Mouse (Mus musculus): ENCODE data around the gene Mcl1.
"Not testable (repeated sequence)": the region's sequence is repeated elsewhere in the genome, so short reads cannot be mapped to it uniquely, and the experiment has no call there.

Mcl1 gene

GRCm38 (mm10) chr3:95664940-95665352 lies 6.4 kb downstream of the Mcl1 start:
- ATAC-seq (ENCODE audit: insufficient number of reproducible peaks, low FRiP score, low TSS enrichment) = no peak

GRCm38 (mm10) chr3:95666124-95666844 lies 7.7 kb downstream of the Mcl1 start:
- ATAC-seq (ENCODE audit: insufficient number of reproducible peaks, low FRiP score, low TSS enrichment) = no peak

DNA sequence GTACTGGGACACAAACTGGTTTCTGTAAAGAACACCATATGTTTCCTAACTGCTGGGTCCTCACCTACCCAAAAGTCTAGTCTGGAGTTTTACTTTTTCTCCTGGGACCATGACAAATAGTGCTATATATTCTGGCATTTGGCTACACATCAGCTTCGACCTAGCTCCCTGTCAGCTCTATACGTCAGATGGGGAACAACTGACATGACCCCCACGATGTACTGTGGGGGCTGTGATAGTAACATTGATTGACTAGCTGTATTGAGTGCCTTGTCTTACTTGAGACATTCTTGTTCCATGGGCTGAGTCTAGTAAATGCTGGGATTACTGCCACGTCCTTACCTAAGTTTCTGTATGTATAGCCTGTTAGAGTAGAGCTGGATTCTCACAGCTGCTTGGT lies 8.9 kb downstream of the Mcl1 start:
- ATAC-seq (ENCODE audit: insufficient number of reproducible peaks, low FRiP score, low TSS enrichment) = no peak

- ATAC-seq (ENCODE audit: insufficient number of reproducible peaks, low FRiP score, low TSS enrichment) = no peak
These were observed 9.4 kb downstream of the Mcl1 start for GRCm38 (mm10) chr3:95668026-95668425.

- ATAC-seq (ENCODE audit: insufficient number of reproducible peaks, low FRiP score, low TSS enrichment) = no peak
These were observed 10.2 kb downstream of the Mcl1 start for GRCm38 (mm10) chr3:95668589-95669308.

DNA sequence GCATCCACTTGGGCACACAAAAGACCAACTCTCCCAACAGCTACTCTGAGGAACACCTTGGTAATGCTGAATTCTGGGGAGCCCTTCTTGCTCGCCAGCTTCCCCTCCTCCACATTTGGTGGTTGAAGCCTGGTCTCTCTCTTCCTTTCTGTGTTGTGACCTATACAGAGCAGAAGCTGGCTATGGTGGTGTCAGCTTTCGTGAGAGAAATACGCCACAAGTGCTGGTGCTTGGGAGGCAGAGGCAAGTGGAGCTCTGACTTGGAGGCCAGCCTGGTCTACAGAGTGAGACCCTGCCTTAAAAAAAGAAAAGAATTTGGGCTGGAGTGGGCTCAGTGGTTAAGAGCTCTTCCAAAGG lies 10.7 kb downstream of the Mcl1 start:
- no peak for ATAC-seq (ENCODE audit: insufficient number of reproducible peaks, low FRiP score, low TSS enrichment)

- ATAC-seq (ENCODE audit: insufficient number of reproducible peaks, low FRiP score, low TSS enrichment) = not testable (repeated sequence)
These were observed 11.8 kb downstream of the Mcl1 start for GRCm38 (mm10) chr3:95670419-95670818.

GRCm38 (mm10) chr3:95671201-95671600 lies 12.6 kb downstream of the Mcl1 start:
- ATAC-seq (ENCODE audit: insufficient number of reproducible peaks, low FRiP score, low TSS enrichment) = no peak

- no peak for ATAC-seq (ENCODE audit: insufficient number of reproducible peaks, low FRiP score, low TSS enrichment)
These were observed 13.9 kb downstream of the Mcl1 start for GRCm38 (mm10) chr3:95672461-95672860.

DNA sequence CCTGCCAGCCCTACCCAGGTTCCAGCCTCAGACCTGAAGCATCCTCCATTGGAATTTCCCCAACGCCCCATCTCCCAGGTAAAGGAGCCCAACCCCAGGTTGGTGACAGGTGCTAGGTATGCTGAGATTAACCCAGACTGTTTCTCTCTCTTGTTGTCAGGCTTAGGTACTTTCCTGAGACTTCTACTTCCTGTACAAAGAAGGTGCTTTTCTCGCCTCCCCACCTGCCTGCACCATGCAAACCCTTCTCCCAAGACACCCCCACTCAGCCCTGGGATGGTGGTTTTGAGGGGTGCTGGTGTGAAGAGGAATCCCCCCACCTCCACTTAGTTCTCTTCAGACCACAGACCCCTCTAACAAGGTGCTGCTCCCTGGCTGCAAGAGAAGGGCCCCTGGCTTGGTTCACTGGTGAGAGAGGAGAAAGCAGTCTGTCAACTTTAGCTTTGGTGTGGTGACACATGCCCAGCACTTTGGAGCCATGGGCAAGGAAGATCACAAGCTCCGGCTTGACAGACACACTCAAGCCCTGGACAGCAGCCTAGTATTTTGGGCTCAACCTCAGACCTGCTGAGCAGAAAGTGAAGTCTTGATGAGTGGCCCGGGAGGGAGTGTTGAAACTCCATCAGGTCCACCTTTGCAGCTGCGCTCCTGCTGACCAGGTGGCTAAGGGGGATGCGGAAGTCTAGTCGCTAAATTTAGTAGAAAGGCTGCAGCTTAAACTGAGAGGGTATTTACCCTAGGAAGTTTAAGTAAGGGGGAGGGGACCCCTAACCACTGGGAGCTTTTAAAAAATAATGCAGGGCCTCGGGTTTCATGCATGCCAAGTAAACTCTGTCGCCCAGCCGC lies 14.5 kb downstream of the Mcl1 start:
- no peak for ATAC-seq (ENCODE audit: insufficient number of reproducible peaks, low FRiP score, low TSS enrichment)

DNA sequence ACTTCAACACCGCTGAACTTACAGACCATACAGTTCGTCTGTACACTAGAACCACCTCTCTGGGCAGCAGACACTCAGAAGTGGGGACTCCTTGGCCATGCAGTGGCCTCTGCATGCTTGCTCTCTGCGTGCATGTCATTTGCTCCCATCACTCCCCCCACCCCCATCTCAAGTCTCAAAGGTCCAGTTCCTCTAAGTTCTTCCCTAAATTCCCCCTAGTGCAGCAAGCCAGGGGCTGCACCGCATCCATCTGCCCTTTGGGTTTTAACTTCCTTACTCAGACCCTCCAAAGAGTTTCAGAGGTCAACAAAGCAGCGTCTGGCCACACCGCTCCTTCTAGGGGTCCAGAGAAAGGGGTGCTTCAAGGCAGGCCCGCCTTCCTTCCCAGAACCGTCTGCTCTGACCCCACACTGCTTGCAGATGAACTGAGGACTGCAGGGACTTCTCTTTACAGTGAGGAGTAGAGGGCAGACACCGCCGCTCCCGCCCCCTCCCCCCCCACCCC lies 15.2 kb downstream of the Mcl1 start:
- ATAC-seq (ENCODE audit: insufficient number of reproducible peaks, low FRiP score, low TSS enrichment) = no peak

GRCm38 (mm10) chr3:95674236-95674635 lies 15.6 kb downstream of the Mcl1 start:
- ATAC-seq (ENCODE audit: insufficient number of reproducible peaks, low FRiP score, low TSS enrichment) = no peak

DNA sequence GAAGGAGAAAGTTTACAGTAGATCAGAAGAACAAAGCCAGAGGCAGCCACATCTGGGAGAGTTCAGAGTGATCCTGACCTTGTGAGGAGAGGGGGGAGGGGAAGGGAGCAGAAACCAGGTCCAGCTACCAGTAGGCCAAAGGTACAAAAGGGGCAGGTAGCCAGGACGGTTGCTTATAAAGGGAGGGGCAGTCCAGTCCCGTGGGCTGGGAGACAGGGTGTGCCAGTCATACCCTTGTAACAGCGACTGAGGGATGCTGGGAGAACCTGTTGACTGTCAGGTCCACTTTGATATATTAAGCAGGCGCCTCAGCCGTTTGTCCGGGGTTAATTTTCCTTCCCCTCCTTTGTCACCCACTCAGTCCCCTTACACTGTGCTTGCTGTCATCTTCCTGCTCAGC lies 16.2 kb downstream of the Mcl1 start:
- no peak for ATAC-seq (ENCODE audit: insufficient number of reproducible peaks, low FRiP score, low TSS enrichment)

GRCm38 (mm10) chr3:95675301-95676092 lies 16.9 kb downstream of the Mcl1 start:
- ATAC-seq (ENCODE audit: insufficient number of reproducible peaks, low FRiP score, low TSS enrichment) = peak; percentile 52; the same call in 1 of the 2 replicates

- no peak for ATAC-seq (ENCODE audit: insufficient number of reproducible peaks, low FRiP score, low TSS enrichment)
These were observed 18.3 kb downstream of the Mcl1 start for GRCm38 (mm10) chr3:95676745-95677419.

- no peak for ATAC-seq (ENCODE audit: insufficient number of reproducible peaks, low FRiP score, low TSS enrichment)
These were observed 19.0 kb downstream of the Mcl1 start for GRCm38 (mm10) chr3:95677420-95678090.

- no peak for ATAC-seq (ENCODE audit: insufficient number of reproducible peaks, low FRiP score, low TSS enrichment)
These were observed 21.0 kb downstream of the Mcl1 start for GRCm38 (mm10) chr3:95679551-95679950.

- ATAC-seq (ENCODE audit: insufficient number of reproducible peaks, low FRiP score, low TSS enrichment) = no peak
These were observed 22.1 kb downstream of the Mcl1 start for GRCm38 (mm10) chr3:95680673-95681072.

DNA sequence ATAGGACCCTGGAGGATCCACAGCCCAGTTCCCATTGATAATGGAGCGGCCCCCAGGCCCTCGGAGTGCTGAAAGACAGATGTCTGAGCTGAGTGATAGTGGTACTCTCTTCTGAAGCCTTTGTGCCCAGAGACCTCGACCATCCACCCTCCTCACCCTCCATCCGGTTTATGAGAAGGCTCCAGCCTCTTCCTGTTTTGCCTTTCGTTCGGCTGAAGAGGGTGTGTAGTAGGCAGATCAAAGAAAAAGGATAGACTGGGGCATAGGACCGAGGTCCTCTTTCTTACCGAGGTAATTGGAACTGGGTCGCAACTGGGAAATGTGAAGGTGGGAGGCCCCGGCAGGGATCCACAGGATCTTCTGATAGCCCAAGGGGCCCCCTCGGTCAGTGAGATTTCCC lies 22.8 kb downstream of the Mcl1 start:
- no peak for ATAC-seq (ENCODE audit: insufficient number of reproducible peaks, low FRiP score, low TSS enrichment)

All from cerebellum, adult (tissue).